Mouse (Mus musculus): ENCODE measurements around the gene Gpr37l1.

DNA sequence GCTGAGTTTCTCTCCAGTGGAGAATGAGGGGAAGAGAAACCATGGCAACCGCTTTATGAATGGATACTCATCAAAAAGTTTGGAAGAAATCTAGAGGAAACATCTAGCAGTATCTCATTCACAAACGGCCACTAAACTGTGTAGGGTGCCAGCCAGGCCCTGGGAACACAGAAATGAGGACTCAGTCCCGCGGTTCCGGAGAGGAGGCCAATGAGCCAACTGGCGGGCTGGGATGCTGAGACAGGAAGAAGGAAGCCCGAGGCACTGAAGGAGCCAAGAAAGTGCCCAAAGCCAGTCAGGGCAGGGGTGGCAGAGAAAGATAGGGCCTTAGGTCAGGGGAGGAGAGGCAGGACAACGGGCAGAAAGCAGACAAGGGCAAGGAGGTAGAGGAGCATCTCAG is 18.9 kb upstream of the Gpr37l1 start:
- TF ChIP-seq POLR2A (IDR thresholded peaks at IDR 0.05; ENCODE audit: borderline replicate concordance, extremely low read depth, insufficient read depth, insufficient read length, poor library complexity, severe bottlenecking) (no peak), CTCF (IDR thresholded peaks at IDR 0.05; ENCODE audit: borderline replicate concordance, extremely low read depth, insufficient read depth, insufficient read length) (no peak)

Measured in brain, embryonic 14.5 days (tissue).